Mouse (Mus musculus): ENCODE data around the gene Sspn.

Sspn gene

GRCm38 (mm10) chr6:145934001-145934696 lies 2.7 kb downstream of the Sspn start:
- DNase-seq (ENCODE audit: low spot score), result peak; percentile 64

- no peak for DNase-seq (ENCODE audit: low spot score)
Observed at GRCm38 (mm10) chr6:145934697-145935240, 3.3 kb downstream of the Sspn start.

- no peak for DNase-seq (ENCODE audit: low spot score)
Observed at GRCm38 (mm10) chr6:145935912-145936311, 4.5 kb downstream of the Sspn start.

- DNase-seq (ENCODE audit: low spot score), result no peak
Observed at GRCm38 (mm10) chr6:145936511-145936910, 5.1 kb downstream of the Sspn start.

GRCm38 (mm10) chr6:145940852-145941251 lies 9.4 kb downstream of the Sspn start:
- DNase-seq (ENCODE audit: low spot score), result no peak

- no peak for DNase-seq (ENCODE audit: low spot score)
Observed at GRCm38 (mm10) chr6:145942263-145942966, 11.0 kb downstream of the Sspn start.

- DNase-seq (ENCODE audit: low spot score), result no peak
Observed at GRCm38 (mm10) chr6:145943414-145943813, 12.0 kb downstream of the Sspn start.

GRCm38 (mm10) chr6:145945700-145946344 lies 14.4 kb downstream of the Sspn start:
- no peak for DNase-seq (ENCODE audit: low spot score)

- no peak for DNase-seq (ENCODE audit: low spot score)
Observed at GRCm38 (mm10) chr6:145949049-145949448, 17.6 kb downstream of the Sspn start.

GRCm38 (mm10) chr6:145950626-145951025 lies 19.2 kb downstream of the Sspn start:
- no peak for DNase-seq (ENCODE audit: low spot score)

- no peak for DNase-seq (ENCODE audit: low spot score)
Observed at GRCm38 (mm10) chr6:145952594-145952993, 21.2 kb downstream of the Sspn start.

- no peak for DNase-seq (ENCODE audit: low spot score)
Observed at GRCm38 (mm10) chr6:145953121-145953896, 21.9 kb downstream of the Sspn start.

- DNase-seq (ENCODE audit: low spot score), result no peak
Observed at GRCm38 (mm10) chr6:145957427-145957965, 26.1 kb downstream of the Sspn start.

GRCm38 (mm10) chr6:145958070-145958469 lies 26.6 kb downstream of the Sspn start:
- no peak for DNase-seq (ENCODE audit: low spot score)

- DNase-seq (ENCODE audit: low spot score), result no peak
Observed at GRCm38 (mm10) chr6:145961047-145961446, 29.6 kb downstream of the Sspn start.

GRCm38 (mm10) chr6:145963966-145964365 lies 32.5 kb downstream of the Sspn start:
- no peak for DNase-seq (ENCODE audit: low spot score)

GRCm38 (mm10) chr6:145967693-145968092 lies 36.3 kb downstream of the Sspn start:
- DNase-seq (ENCODE audit: low spot score), result no peak

GRCm38 (mm10) chr6:145968301-145968818 lies 36.9 kb downstream of the Sspn start:
- DNase-seq (ENCODE audit: low spot score), result peak; percentile 13

GRCm38 (mm10) chr6:145968821-145969220 lies 37.4 kb downstream of the Sspn start:
- no peak for DNase-seq (ENCODE audit: low spot score)

- no peak for DNase-seq (ENCODE audit: low spot score)
Observed at GRCm38 (mm10) chr6:145969572-145969971, 38.1 kb downstream of the Sspn start.

- no peak for DNase-seq (ENCODE audit: low spot score)
Observed at GRCm38 (mm10) chr6:145972107-145972506, 40.7 kb downstream of the Sspn start.

Measured in ovary, postnatal 10 days (tissue).